Mouse (Mus musculus): ENCODE results near the gene Cdk15. TPM values are rescaled to one million over a fixed set of nuclear protein-coding genes. Genes with fewer than 3 reads are reported as not detected.

The Cdk15 gene
- polyA plus RNA-seq, 2 experiments: not detected

GRCm38 (mm10) chr1:59361460-59361859 is 104.8 kb downstream of the Cdk15 start:
- no peak for ATAC-seq (ENCODE audit: insufficient read depth)
- H3K4me2 ChIP-seq (ENCODE audit: low read depth): no peak overlapping the region

GRCm38 (mm10) chr1:59361966-59362365 is 105.3 kb downstream of the Cdk15 start:
- H3K4me2 ChIP-seq (ENCODE audit: low read depth): no peak overlapping the region
- DNase-seq (ENCODE audit: low read depth in 3 of 3, low spot score in 3 of 3) (no peak), ATAC-seq (ENCODE audit: insufficient read depth) (no peak)
- no peaks in the 10 kb centered on the region for H3K27me3 ChIP-seq (ENCODE audit: control insufficient read depth, insufficient read depth, low read length)
- no peak overlapping the region for H3K27ac ChIP-seq
- H3K4me3 ChIP-seq (ENCODE audit: insufficient read depth in 1 of 2, low read depth in 2 of 2, low read length in 2 of 2): no peak overlapping the region
- H3K9ac ChIP-seq (replicated peaks): no peak overlapping the region
- 76% methylated on average over 4 of the region's 4 CpGs for WGBS (ENCODE audit: insufficient replicate concordance)
- TF ChIP-seq EP300 (IDR thresholded peaks at IDR 0.05; ENCODE audit: low read depth) (no peak), CTCF (IDR thresholded peaks at IDR 0.05; ENCODE audit: low read depth) (no peak)
- no peaks in the 10 kb centered on the region for H3K36me3 ChIP-seq (replicated peaks; ENCODE audit: control insufficient read depth, insufficient read depth, low read depth)
- H3K9me3 ChIP-seq (ENCODE audit: control insufficient read depth, low read length): no peaks in the 10 kb centered on the region
- peaks cover 5 to 21% of the 10 kb centered on the region in 2 experiments; a peak in 3 of 4 replicates for H3K4me1 ChIP-seq (replicated peaks; ENCODE audit: control insufficient read depth in 2 of 2, insufficient read depth in 2 of 2, low read length in 1 of 2)

More at GRCm38 (mm10) chr1:59361460-59361859, 104.8 kb downstream of the Cdk15 start:
- TF ChIP-seq EP300 (IDR thresholded peaks at IDR 0.05; ENCODE audit: low read depth) (no peak), CTCF (IDR thresholded peaks at IDR 0.05; ENCODE audit: low read depth) (no peak)
- DNase-seq (ENCODE audit: low read depth in 3 of 3, low spot score in 3 of 3): no peak
- Histone ChIP-seq H3K27me3 (ENCODE audit: control insufficient read depth, insufficient read depth, low read length) (no peaks in the 10 kb centered on the region), H3K4me1 (replicated peaks; ENCODE audit: control insufficient read depth in 2 of 2, insufficient read depth in 2 of 2, low read length in 1 of 2) (peaks cover 5 to 20% of the 10 kb centered on the region in 2 experiments; a peak in 3 of 4 replicates), H3K27ac (no peak overlapping the region), H3K9ac (replicated peaks) (no peak overlapping the region), H3K4me3 (ENCODE audit: insufficient read depth in 1 of 2, low read depth in 2 of 2, low read length in 2 of 2) (no peak overlapping the region), H3K36me3 (replicated peaks; ENCODE audit: control insufficient read depth, insufficient read depth, low read depth) (no peaks in the 10 kb centered on the region), H3K9me3 (ENCODE audit: control insufficient read depth, low read length) (no peaks in the 10 kb centered on the region)
- WGBS (ENCODE audit: insufficient replicate concordance): 32% methylated on average over 4 of the region's 4 CpGs

GRCm38 (mm10) chr1:59364463-59365040 is 107.8 kb downstream of the Cdk15 start:
- Histone ChIP-seq H3K27ac (no peak overlapping the region), H3K36me3 (replicated peaks; ENCODE audit: control insufficient read depth, insufficient read depth, low read depth) (no peaks in the 10 kb centered on the region), H3K4me3 (ENCODE audit: insufficient read depth in 1 of 2, low read depth in 2 of 2, low read length in 2 of 2) (no peak overlapping the region), H3K27me3 (ENCODE audit: control insufficient read depth, insufficient read depth, low read length) (no peaks in the 10 kb centered on the region), H3K9me3 (ENCODE audit: control insufficient read depth, low read length) (no peaks in the 10 kb centered on the region), H3K4me1 (replicated peaks; ENCODE audit: control insufficient read depth in 2 of 2, insufficient read depth in 2 of 2, low read length in 1 of 2) (peaks cover 14 to 42% of the 10 kb centered on the region in 2 experiments), H3K9ac (replicated peaks) (no peak overlapping the region), H3K4me2 (ENCODE audit: low read depth) (no peak overlapping the region)
- 26% methylated on average over 9 of the region's 9 CpGs for WGBS (ENCODE audit: insufficient replicate concordance)
- DNase-seq (ENCODE audit: low read depth in 3 of 3, low spot score in 3 of 3) (no peak), ATAC-seq (ENCODE audit: insufficient read depth) (no peak)
- no peak for TF ChIP-seq EP300 (IDR thresholded peaks at IDR 0.05; ENCODE audit: low read depth)
- TF ChIP-seq CTCF (IDR thresholded peaks at IDR 0.05; ENCODE audit: low read depth): no peak

GRCm38 (mm10) chr1:59367928-59368648 is 111.4 kb downstream of the Cdk15 start:
- Histone ChIP-seq H3K4me1 (replicated peaks; ENCODE audit: control insufficient read depth in 2 of 2, insufficient read depth in 2 of 2, low read length in 1 of 2) (peaks cover 9 to 28% of the 10 kb centered on the region in 2 experiments), H3K27ac (no peak overlapping the region), H3K4me3 (ENCODE audit: insufficient read depth in 1 of 2, low read depth in 2 of 2, low read length in 2 of 2) (0 out of 4 replicates have a peak overlapping the region, but pooled peaks of 1 of the 2 experiments have one; percentile 11), H3K4me2 (ENCODE audit: low read depth) (peak overlapping the region; percentile 57), H3K9ac (replicated peaks) (no peak overlapping the region), H3K27me3 (ENCODE audit: control insufficient read depth, insufficient read depth, low read length) (no peaks in the 10 kb centered on the region), H3K36me3 (replicated peaks; ENCODE audit: control insufficient read depth, insufficient read depth, low read depth) (no peaks in the 10 kb centered on the region), H3K9me3 (ENCODE audit: control insufficient read depth, low read length) (no peaks in the 10 kb centered on the region)
- ATAC-seq (ENCODE audit: insufficient read depth) (peak; percentile 84), DNase-seq (ENCODE audit: low read depth in 3 of 3, low spot score in 3 of 3) (peak; percentile 18 to 27 (median 26))
- TF ChIP-seq CTCF (IDR thresholded peaks at IDR 0.05; ENCODE audit: low read depth) (no peak), EP300 (IDR thresholded peaks at IDR 0.05; ENCODE audit: low read depth) (no peak)
- WGBS (ENCODE audit: insufficient replicate concordance): 3% methylated on average over 13 of the region's 13 CpGs

- H3K4me1 ChIP-seq (replicated peaks; ENCODE audit: control insufficient read depth in 2 of 2, insufficient read depth in 2 of 2, low read length in 1 of 2): peaks cover 9 to 28% of the 10 kb centered on the region in 2 experiments
- no peaks in the 10 kb centered on the region for H3K9me3 ChIP-seq (ENCODE audit: control insufficient read depth, low read length)
- WGBS (ENCODE audit: insufficient replicate concordance): 53% methylated on average over 10 of the region's 10 CpGs
- H3K4me2 ChIP-seq (ENCODE audit: low read depth): no peak overlapping the region
- H3K9ac ChIP-seq (replicated peaks): no peak overlapping the region
- no peak overlapping the region for H3K27ac ChIP-seq
- H3K27me3 ChIP-seq (ENCODE audit: control insufficient read depth, insufficient read depth, low read length): no peaks in the 10 kb centered on the region
- ATAC-seq (ENCODE audit: insufficient read depth) (no peak), DNase-seq (ENCODE audit: low read depth in 3 of 3, low spot score in 3 of 3) (no peak)
- no peaks in the 10 kb centered on the region for H3K36me3 ChIP-seq (replicated peaks; ENCODE audit: control insufficient read depth, insufficient read depth, low read depth)
- H3K4me3 ChIP-seq (ENCODE audit: insufficient read depth in 1 of 2, low read depth in 2 of 2, low read length in 2 of 2): no peak overlapping the region
- TF ChIP-seq EP300 (IDR thresholded peaks at IDR 0.05; ENCODE audit: low read depth) (no peak), CTCF (IDR thresholded peaks at IDR 0.05; ENCODE audit: low read depth) (no peak)
These were observed 112.1 kb downstream of the Cdk15 start for GRCm38 (mm10) chr1:59368649-59369319.
